Mouse (Mus musculus) retina, postnatal 1 day (tissue): ENCODE measurements at regions not wholly inside any gene's neighbourhood (a gene's known extent, or its start where the extent isn't known, plus 50 kb on each side); places are given as distances from the start of the nearest gene placed in this dataset.
"Not testable (repeated sequence)": the region's sequence is repeated elsewhere in the genome, so short reads cannot be mapped to it uniquely, and the experiment has no call there.

ENCODE experiments used
- DNase-seq: peaks from one replicate; pipeline ENCODE4 v3.0.0-alpha.2; 2012

DNA sequence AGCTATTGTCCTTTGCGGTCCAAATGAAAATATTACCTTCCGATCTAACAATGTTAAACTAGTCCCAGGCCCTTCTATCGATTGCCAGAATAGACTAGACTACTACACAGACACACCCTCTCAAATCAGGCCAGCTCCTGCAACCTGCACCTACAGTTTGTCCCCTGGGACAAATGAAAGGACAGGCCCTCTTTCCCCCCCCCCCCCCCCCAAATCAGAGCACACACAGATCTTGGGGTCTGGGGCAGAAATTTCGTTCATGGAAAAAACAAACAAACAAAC is 77.8 kb downstream of the BC107364 start:
- not testable (repeated sequence) for DNase-seq

DNA sequence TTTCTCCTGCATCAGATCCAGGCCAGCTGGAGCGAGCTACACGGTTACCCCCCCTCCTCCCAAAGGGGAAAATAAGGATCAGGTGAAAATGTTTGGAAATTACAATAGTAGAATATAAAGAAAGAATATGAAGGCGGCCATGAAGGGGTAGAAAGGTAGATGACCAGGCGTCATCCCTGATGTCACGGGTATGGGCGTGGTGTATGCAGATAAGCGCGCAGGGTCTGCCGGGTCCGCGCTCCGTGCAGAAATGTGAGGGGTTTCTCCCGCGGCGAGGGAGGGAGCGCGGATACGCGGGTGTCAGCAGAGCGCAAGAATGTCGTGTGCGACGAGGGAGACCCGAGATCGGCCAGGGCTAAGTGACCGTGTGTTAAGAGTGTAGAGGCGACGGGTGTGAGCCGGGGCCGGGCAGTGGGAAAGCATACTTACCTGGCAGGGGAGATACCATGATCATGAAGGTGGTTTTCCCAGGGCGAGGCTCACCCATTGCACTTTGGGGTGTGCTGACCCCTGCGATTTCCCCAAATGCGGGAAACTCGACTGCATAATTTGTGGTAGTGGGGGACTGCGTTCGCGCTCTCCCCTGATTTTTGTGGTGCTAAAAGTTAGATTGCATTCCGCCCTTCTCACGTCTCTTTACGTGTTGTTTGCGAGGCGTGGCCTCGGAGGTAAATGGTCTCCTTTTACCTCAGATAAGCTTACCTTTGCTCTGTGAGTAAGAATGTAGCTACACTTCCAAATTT is 78.3 kb downstream of the BC107364 start:
- DNase-seq = not testable (repeated sequence)

DNA sequence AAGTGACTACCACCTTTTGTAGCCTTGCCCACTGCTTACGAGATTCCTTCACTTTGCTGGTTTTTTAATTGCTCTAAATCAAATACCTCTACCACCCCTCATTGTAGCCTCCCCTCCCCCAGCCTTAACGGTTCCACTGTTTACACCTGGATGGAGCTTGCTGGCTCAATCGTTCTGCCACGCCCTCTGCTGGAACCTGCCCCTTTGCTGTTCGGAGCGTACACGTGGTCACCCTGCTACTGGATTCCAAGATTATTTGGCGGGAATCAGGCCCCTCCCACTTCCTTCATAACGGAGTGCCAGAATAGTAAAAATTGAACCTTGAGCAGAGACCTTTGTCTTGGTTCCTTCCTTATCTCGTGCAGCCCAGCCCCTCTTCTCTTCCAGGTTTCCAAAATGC is 68.8 kb upstream of the Fcgr1 start:
- DNase-seq = not testable (repeated sequence)

DNA sequence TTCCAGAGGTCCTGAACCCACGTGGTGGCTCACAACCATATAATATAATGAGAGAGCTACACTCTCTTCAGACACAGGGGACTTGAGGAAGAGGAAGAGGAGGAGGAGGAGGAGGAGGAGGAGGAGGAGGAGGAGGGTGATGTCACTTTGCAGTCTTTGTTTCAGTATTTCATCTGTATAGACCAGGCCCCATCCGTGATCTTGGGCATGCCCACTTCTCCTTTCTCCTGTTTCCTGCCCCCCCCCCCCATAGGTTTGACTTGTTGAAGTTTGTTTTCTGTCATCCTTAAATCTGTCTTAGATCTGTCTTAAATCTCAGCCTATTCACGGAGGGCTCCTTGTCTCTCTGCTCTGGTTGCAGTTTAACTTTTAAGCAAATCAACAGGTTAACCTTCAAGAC is 67.0 kb upstream of the Fcgr1 start:
- no peak for DNase-seq

DNA sequence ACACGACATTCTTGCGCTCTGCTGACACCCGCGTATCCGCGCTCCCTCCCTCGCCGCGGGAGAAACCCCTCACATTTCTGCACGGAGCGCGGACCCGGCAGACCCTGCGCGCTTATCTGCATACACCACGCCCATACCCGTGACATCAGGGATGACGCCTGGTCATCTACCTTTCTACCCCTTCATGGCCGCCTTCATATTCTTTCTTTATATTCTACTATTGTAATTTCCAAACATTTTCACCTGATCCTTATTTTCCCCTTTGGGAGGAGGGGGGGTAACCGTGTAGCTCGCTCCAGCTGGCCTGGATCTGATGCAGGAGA is 66.4 kb upstream of the Fcgr1 start:
- DNase-seq = not testable (repeated sequence)

DNA sequence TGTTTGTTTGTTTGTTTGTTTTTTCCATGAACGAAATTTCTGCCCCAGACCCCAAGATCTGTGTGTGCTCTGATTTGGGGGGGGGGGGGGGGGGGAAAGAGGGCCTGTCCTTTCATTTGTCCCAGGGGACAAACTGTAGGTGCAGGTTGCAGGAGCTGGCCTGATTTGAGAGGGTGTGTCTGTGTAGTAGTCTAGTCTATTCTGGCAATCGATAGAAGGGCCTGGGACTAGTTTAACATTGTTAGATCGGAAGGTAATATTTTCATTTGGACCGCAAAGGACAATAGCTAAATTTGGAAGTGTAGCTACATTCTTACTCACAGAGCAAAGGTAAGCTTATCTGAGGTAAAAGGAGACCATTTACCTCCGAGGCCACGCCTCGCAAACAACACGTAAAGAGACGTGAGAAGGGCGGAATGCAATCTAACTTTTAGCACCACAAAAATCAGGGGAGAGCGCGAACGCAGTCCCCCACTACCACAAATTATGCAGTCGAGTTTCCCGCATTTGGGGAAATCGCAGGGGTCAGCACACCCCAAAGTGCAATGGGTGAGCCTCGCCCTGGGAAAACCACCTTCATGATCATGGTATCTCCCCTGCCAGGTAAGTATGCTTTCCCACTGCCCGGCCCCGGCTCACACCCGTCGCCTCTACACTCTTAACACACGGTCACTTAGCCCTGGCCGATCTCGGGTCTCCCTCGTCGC is 65.9 kb upstream of the Fcgr1 start:
- not testable (repeated sequence) for DNase-seq

DNA sequence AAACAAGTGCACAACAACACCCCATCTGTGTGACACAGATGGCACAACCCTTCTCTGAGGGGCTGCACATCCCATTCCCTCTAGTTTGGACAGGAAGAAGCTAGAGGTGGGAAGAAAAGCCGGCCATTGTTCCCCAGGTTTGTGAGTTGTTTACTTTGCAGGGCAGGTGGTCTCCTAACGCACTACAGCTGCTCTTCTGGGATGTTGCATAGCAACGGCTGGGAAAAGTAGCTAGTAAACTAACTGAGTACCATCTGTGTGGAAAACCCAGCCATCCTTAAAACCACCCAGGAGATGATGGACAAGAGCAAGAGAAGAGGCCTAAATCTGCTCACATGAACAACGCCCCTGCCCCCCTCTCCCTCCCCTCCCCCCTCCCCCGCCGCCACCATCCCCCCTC is 57.9 kb upstream of the Fcgr1 start:
- not testable (repeated sequence) for DNase-seq

DNA sequence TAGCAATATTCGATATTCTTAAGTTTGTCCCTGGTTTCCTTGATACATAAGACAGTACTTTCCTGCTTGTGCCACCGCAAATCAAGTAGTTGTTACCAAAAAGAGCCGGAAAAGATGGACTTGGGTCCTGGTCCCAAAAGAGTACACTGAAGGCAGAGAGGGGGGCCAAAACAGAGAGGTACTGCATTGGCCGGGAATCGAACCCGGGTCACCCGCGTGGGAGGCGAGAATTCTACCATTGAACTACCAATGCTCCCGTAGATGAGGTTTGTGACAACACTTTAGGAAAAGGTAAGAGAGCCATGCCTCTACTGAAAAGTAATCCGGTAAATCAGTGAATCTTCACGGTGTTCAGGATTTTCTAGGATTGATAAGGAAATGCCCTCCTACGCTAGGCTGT is 57.2 kb upstream of the Fcgr1 start:
- DNase-seq = not testable (repeated sequence)

DNA sequence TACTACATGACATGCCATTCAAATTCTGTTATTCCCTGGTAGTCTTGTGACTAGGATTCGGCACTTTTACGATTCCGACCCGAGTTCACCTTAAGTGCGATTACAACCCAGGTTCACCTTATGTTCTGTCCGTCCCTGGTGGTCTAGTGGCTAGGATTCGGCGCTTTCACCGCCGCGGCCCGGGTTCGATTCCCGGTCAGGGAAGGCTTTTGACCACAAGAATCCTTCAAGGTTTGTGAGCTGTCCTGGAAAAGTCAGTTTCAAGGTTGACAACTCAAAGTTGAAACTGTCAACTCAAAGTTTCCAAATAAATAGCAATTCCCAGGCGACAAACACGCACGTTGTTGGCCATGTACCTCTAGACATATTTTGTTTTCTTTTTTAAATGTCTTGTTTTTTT is 52.8 kb upstream of the Fcgr1 start:
- DNase-seq = not testable (repeated sequence)

DNA sequence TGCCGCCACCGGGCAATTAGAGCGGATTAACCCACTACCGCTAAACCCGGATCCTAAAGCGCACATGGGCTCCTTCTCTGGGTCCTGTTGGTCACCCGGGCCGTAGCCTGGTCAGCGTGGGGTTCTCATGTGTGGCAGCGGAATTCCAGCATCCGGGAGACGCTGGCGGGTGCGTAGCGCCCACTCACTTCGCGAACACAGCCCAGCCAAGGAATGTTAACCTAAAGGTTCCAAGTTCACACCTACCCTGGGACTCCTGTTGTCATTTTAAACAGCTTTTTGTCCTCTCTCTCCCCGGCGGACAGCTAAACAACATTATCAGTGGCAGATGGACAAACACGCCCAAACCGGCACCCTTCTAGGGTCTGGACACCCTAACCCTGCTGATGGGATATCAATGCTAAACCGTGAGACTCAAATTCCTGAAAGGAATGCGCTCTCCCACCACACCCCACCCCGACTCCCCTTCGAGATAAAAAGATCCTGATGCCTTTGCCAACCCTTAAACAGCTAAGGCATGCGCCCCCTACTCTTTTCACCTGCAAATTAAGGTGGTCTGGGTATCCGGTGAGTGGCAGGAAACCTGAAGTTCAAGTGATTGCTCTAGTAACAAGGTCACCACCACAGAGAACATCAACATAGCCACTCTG is 49.8 kb upstream of the Fcgr1 start:
- peak; percentile 63 for DNase-seq
